Mouse (Mus musculus): ENCODE measurements around the gene Stxbp5l.
"Not testable (repeated sequence)": the region's sequence is repeated elsewhere in the genome, so short reads cannot be mapped to it uniquely, and the experiment has no call there.

Gene Stxbp5l

GRCm38 (mm10) chr16:37280206-37280605, 104.6 kb downstream of the Stxbp5l start:
- in situ Hi-C loops (cut with MboI, MseI) = no loop called here

- in situ Hi-C loops (cut with MboI, MseI) = no loop called here
Observed at GRCm38 (mm10) chr16:37273681-37274080, 111.1 kb downstream of the Stxbp5l start.

- in situ Hi-C loops (cut with MboI, MseI) = no loop called here
Observed at GRCm38 (mm10) chr16:37261678-37262077, 123.1 kb downstream of the Stxbp5l start.

- in situ Hi-C loops (cut with MboI, MseI) = no loop called here
Observed at GRCm38 (mm10) chr16:37219151-37219550, 165.6 kb downstream of the Stxbp5l start.

GRCm38 (mm10) chr16:37208783-37209182, 176.0 kb downstream of the Stxbp5l start:
- in situ Hi-C loops (cut with MboI, MseI) = no loop called here

GRCm38 (mm10) chr16:37194152-37194551, 190.6 kb downstream of the Stxbp5l start:
- in situ Hi-C loops (cut with MboI, MseI) = no loop called here

GRCm38 (mm10) chr16:37125190-37125589, 259.6 kb downstream of the Stxbp5l start:
- in situ Hi-C loops (cut with MboI, MseI) = not testable (repeated sequence)

- in situ Hi-C loops (cut with MboI, MseI) = no loop called here
Observed at GRCm38 (mm10) chr16:37109285-37109684, 275.5 kb downstream of the Stxbp5l start.

GRCm38 (mm10) chr16:37108763-37109162, 276.0 kb downstream of the Stxbp5l start:
- in situ Hi-C loops (cut with MboI, MseI) = no loop called here

- in situ Hi-C loops (cut with MboI, MseI) = no loop called here
Observed at GRCm38 (mm10) chr16:37094169-37094833, 290.5 kb downstream of the Stxbp5l start.

- in situ Hi-C loops (cut with MboI, MseI) = no loop called here
Observed at GRCm38 (mm10) chr16:37089648-37090047, 295.1 kb downstream of the Stxbp5l start.

GRCm38 (mm10) chr16:37072354-37072753, 312.4 kb downstream of the Stxbp5l start:
- in situ Hi-C loops (cut with MboI, MseI) = no loop called here

Data from T-helper 2 cell (primary cell).